ENCODE assay signal across 10 mouse cellular contexts in genomic region chr15:99294287-99294686, GRCm38 (mm10). TPM values are rescaled to one million over a fixed set of nuclear protein-coding genes. Genes with fewer than 3 reads are reported as not detected.
A peak's percentile ranks its signal among the peaks of the same experiment; 100 is the strongest.
DNase-seq lines count a peak whose midpoint lies in the region; ATAC-seq and TF ChIP-seq lines count a peak whose summit lies in the region.
"Had no signal": no experiment of that assay in that cellular context is flagged by ENCODE, and none has a peak within 500 bp of the region (broad histone marks: within the 10 kb centered on the region; RNA-seq: fewer than 3 reads in every experiment).

No protein-coding gene starts in this region.

- H3K27me3 ChIP-seq in heart, adult 2 months (ENCODE audit: control insufficient read depth, insufficient read depth, low read length): no peaks in the 10 kb centered on the region
- H3K27me3 ChIP-seq in forebrain, embryonic 13.5 days: no peaks in the 10 kb centered on the region
- H3K27me3 ChIP-seq in liver, postnatal 0 days (ENCODE audit: insufficient read depth, low read length): no peaks in the 10 kb centered on the region
- H3K27me3 ChIP-seq: Patski had no signal

- WGBS in heart, adult 2 months: 5% methylated on average over 16 of the region's 16 CpGs
- 33% methylated on average over 16 of the region's 16 CpGs for WGBS in forebrain, embryonic 13.5 days
- 6% methylated on average over 16 of the region's 16 CpGs for WGBS in liver, postnatal 0 days (ENCODE audit: insufficient replicate concordance)

- peak overlapping the region; percentile 47 for H3K27ac ChIP-seq in heart, adult 2 months
- H3K27ac ChIP-seq in forebrain, embryonic 13.5 days: no peak overlapping the region
- no peak overlapping the region for H3K27ac ChIP-seq in liver, postnatal 0 days (ENCODE audit: low read depth)

- intact Hi-C loops in heart, adult 2 months (cut with DNase I): loop anchor here (2.0 kb wide), 1 partner anchor 41 kb away; no protein-coding TSS in a partner anchor

- peak overlapping the region; percentile 55 for H3K9ac ChIP-seq in heart, adult 2 months (ENCODE audit: low read depth, low read length)
- peak overlapping the region; percentile 78 for H3K9ac ChIP-seq in forebrain, embryonic 13.5 days
- H3K9ac ChIP-seq in liver, postnatal 0 days (replicated peaks): peak overlapping the region; percentile 70

- no peak for TF ChIP-seq EP300 in heart, adult 2 months (IDR thresholded peaks at IDR 0.05; ENCODE audit: insufficient read depth, low read depth, low read length)
- TF ChIP-seq EP300 in liver, postnatal 0 days (IDR thresholded peaks at IDR 0.05; ENCODE audit: low read depth): no peak

- no peak for DNase-seq in heart, adult 2 months
- DNase-seq in heart, adult 9 months (ENCODE audit: low spot score in 2 of 2): no peak
- DNase-seq in CD4-positive helper T cell, adult 2 months (ENCODE audit: low read depth, low spot score): peak; percentile 46
- DNase-seq in liver, postnatal 0 days: no peak
- DNase-seq in gastrocnemius, postnatal 4 days (ENCODE audit: low spot score in 2 of 2): no peak
- no peak for DNase-seq in frontal cortex, postnatal 10 days (ENCODE audit: low spot score in 2 of 2)
- DNase-seq in layer of hippocampus, adult 11-12 months (ENCODE audit: low spot score): no peak

- no peak for TF ChIP-seq CTCF in heart, adult 2 months (IDR thresholded peaks at IDR 0.05)
- no peak for TF ChIP-seq CTCF in liver, postnatal 0 days (IDR thresholded peaks at IDR 0.05; ENCODE audit: low read depth)

- no peak for ATAC-seq in forebrain, embryonic 13.5 days
- ATAC-seq in liver, postnatal 0 days: no peak

- peak overlapping the region; percentile 79 for H3K4me2 ChIP-seq in forebrain, embryonic 13.5 days
- H3K4me2 ChIP-seq in liver, postnatal 0 days (ENCODE audit: low read depth, low read length): peak overlapping the region; percentile 79

- H3K4me3 ChIP-seq in heart, adult 2 months: peak overlapping the region; percentile 65
- peak overlapping the region; percentile 68 for H3K4me3 ChIP-seq in forebrain, embryonic 13.5 days
- peak overlapping the region; percentile 72 for H3K4me3 ChIP-seq in liver, postnatal 0 days (ENCODE audit: low read depth, low read length)

- H3K9me3 ChIP-seq in forebrain, embryonic 13.5 days (replicated peaks): no peaks in the 10 kb centered on the region
- no peaks in the 10 kb centered on the region for H3K9me3 ChIP-seq in liver, postnatal 0 days (ENCODE audit: low read length)

- no peak for TF ChIP-seq POLR2A in heart, adult 2 months (IDR thresholded peaks at IDR 0.05; ENCODE audit: insufficient read depth, low read depth, low read length)

- no peaks in the 10 kb centered on the region for H3K36me3 ChIP-seq in heart, adult 2 months (ENCODE audit: control insufficient read depth, insufficient read depth, low read length)
- H3K36me3 ChIP-seq in forebrain, embryonic 13.5 days (ENCODE audit: poor library complexity, severe bottlenecking): no peaks in the 10 kb centered on the region
- no peaks in the 10 kb centered on the region for H3K36me3 ChIP-seq in liver, postnatal 0 days (replicated peaks; ENCODE audit: insufficient read depth, low read length)

- H3K4me1 ChIP-seq in heart, adult 2 months (ENCODE audit: control insufficient read depth, insufficient read depth, low read length): no peaks in the 10 kb centered on the region; the same call in none of the 2 replicates
- H3K4me1 ChIP-seq in forebrain, embryonic 13.5 days: peaks cover 24% of the 10 kb centered on the region
- peaks cover 27% of the 10 kb centered on the region for H3K4me1 ChIP-seq in liver, postnatal 0 days (ENCODE audit: insufficient read depth)

- no peaks in the 10 kb centered on the region for H3K79me2 ChIP-seq in heart, adult 2 months (replicated peaks; ENCODE audit: control insufficient read depth, insufficient read depth, low read length)

RNA-seq across cellular contexts. Expression of gene Prpf40b, which starts 0.6 kb away (rescaled TPM):
- 10 to 100 TPM; 18.9 to 23.4 TPM for total RNA-seq in heart, adult 2 months (2021)
- polyA plus RNA-seq in heart, adult 2 months (2012; rRNA removed): 39.5 and 39.7 TPM in 2 replicates
- 98.6 and 107 TPM in 2 replicates for polyA plus RNA-seq in forebrain, embryonic 13.5 days (2015; fragmentation: Nextera tagmentation; extraction: Ambion mirVana)
- polyA plus RNA-seq in liver, postnatal 0 days (2015; fragmentation: Nextera tagmentation; extraction: Ambion mirVana): 7.1 and 8.6 TPM in 2 replicates
- total RNA-seq in gastrocnemius, postnatal 4 days (2021): 10 to 100 TPM; 32.6 to 34.5 TPM

RNA-seq across cellular contexts. Expression of gene Fam186b, which starts 1.4 kb away (rescaled TPM):
- not detected for total RNA-seq in heart, adult 2 months (2021)
- polyA plus RNA-seq in heart, adult 2 months (2012; rRNA removed): 0.20 TPM in 1 of 2 replicates, not detected in the other
- polyA plus RNA-seq in forebrain, embryonic 13.5 days (2015; fragmentation: Nextera tagmentation; extraction: Ambion mirVana): 0.28 TPM in 1 of 2 replicates, not detected in the other
- polyA plus RNA-seq in liver, postnatal 0 days (2015; fragmentation: Nextera tagmentation; extraction: Ambion mirVana): not detected in 2 replicates
- not detected for total RNA-seq in gastrocnemius, postnatal 4 days (2021)
- total RNA-seq: neutrophil, adult 5-6 weeks had no signal

RNA-seq across cellular contexts. Expression of gene Mcrs1, which starts 42.5 kb away (rescaled TPM):
- total RNA-seq in heart, adult 2 months (2021): 10 to 100 TPM; 44.2 to 52.3 TPM
- 62.1 and 67.1 TPM in 2 replicates for polyA plus RNA-seq in heart, adult 2 months (2012; rRNA removed)
- polyA plus RNA-seq in forebrain, embryonic 13.5 days (2015; fragmentation: Nextera tagmentation; extraction: Ambion mirVana): 198 and 213 TPM in 2 replicates
- 25.1 and 27.2 TPM in 2 replicates for polyA plus RNA-seq in liver, postnatal 0 days (2015; fragmentation: Nextera tagmentation; extraction: Ambion mirVana)
- 10 to 100 TPM; 55.6 to 59.3 TPM for total RNA-seq in gastrocnemius, postnatal 4 days (2021)
